Mouse (Mus musculus): ENCODE data around the gene Coro1b. TPM values are rescaled to one million over a fixed set of nuclear protein-coding genes. Genes with fewer than 3 reads are reported as not detected.

Gene Coro1b
- polyA plus RNA-seq (2015; fragmentation: Nextera tagmentation; extraction: Ambion mirVana): 176 and 182 TPM in 2 replicates

DNA sequence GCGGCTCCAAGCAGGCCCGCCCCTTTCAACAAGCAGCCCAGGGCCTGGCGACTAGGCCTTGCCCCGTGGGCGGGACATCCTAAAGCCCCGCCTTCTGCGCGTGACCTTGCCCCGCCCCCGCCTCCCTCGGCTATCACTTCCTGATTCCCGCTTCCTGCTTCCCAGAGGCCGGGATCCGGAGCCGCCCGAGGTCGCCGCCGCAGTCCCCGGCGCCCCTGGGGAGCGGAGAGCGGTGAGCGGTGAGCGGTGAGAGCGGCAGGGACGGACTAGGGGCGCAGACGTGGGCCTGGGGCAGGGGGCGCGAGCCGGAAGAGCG lies at the start of gene Coro1b:
Gene Coro1b (plus strand): TSS at position 129 of the 316 bp plus-strand sequence.
- Histone ChIP-seq H3K4me2 (ENCODE audit: low read depth, low read length) (peak within 1 kb of the TSS; percentile 86), H3K4me3 (replicated peaks; ENCODE audit: low read length) (peak within 1 kb of the TSS; percentile 87), H3K9ac (ENCODE audit: low read length) (peak within 1 kb of the TSS; percentile 96), H3K9me3 (replicated peaks; ENCODE audit: control insufficient read depth, low read length) (no peaks in the 10 kb centered on the region), H3K4me1 (ENCODE audit: control insufficient read depth, insufficient read depth, low read length) (peaks cover 15% of the 10 kb centered on the region), H3K27ac (ENCODE audit: low read length) (peak within 1 kb of the TSS; percentile 76), H3K36me3 (ENCODE audit: control insufficient read depth, insufficient read depth, low read length) (peaks cover 9% of the 10 kb centered on the region), H3K27me3 (ENCODE audit: control insufficient read depth, insufficient read depth, low read length) (no peaks in the 10 kb centered on the region)
- WGBS: under 1% methylated on average over 33 of the region's 33 CpGs
- ATAC-seq (ENCODE audit: insufficient read depth, low FRiP score): peak; percentile 96

DNA sequence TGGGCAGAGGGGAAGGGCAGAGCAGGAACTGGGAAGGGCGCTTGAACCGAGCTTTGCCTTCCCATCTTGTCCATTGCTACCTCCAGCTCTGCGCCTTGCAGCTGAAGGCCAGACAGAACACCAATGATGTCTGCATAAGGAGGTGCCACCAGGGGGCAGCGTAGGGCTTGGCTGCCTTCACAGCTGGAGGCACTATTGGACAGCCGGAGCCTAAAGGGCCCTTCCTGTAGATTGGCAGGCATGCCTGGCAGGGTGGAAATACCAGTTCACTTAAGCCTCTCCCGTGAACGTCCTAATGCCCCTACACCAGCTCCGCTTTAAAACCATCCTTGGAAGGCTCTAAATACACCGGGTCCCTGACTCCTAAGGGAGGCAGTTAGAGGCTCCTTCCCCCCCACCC lies 49.4 kb upstream of the Coro1b start:
- 0 out of 2 replicates have a peak, but pooled peaks cover 4% of the 10 kb centered on the region for H3K27me3 ChIP-seq (ENCODE audit: control insufficient read depth, insufficient read depth, low read length)
- peak overlapping the region; percentile 57 for H3K4me3 ChIP-seq (replicated peaks; ENCODE audit: low read length)
- peak overlapping the region; percentile 68 for H3K9ac ChIP-seq (ENCODE audit: low read length)
- no peaks in the 10 kb centered on the region for H3K36me3 ChIP-seq (ENCODE audit: control insufficient read depth, insufficient read depth, low read length)
- 15% methylated on average over 9 of the region's 9 CpGs for WGBS
- H3K9me3 ChIP-seq (replicated peaks; ENCODE audit: control insufficient read depth, low read length): no peaks in the 10 kb centered on the region
- peak; percentile 7; the same call in 1 of the 2 replicates for ATAC-seq (ENCODE audit: insufficient read depth, low FRiP score)
- H3K4me2 ChIP-seq (ENCODE audit: low read depth, low read length): peak overlapping the region; percentile 86
- peak overlapping the region; percentile 85 for H3K27ac ChIP-seq (ENCODE audit: low read length)
- peaks cover 41% of the 10 kb centered on the region for H3K4me1 ChIP-seq (ENCODE audit: control insufficient read depth, insufficient read depth, low read length)

DNA sequence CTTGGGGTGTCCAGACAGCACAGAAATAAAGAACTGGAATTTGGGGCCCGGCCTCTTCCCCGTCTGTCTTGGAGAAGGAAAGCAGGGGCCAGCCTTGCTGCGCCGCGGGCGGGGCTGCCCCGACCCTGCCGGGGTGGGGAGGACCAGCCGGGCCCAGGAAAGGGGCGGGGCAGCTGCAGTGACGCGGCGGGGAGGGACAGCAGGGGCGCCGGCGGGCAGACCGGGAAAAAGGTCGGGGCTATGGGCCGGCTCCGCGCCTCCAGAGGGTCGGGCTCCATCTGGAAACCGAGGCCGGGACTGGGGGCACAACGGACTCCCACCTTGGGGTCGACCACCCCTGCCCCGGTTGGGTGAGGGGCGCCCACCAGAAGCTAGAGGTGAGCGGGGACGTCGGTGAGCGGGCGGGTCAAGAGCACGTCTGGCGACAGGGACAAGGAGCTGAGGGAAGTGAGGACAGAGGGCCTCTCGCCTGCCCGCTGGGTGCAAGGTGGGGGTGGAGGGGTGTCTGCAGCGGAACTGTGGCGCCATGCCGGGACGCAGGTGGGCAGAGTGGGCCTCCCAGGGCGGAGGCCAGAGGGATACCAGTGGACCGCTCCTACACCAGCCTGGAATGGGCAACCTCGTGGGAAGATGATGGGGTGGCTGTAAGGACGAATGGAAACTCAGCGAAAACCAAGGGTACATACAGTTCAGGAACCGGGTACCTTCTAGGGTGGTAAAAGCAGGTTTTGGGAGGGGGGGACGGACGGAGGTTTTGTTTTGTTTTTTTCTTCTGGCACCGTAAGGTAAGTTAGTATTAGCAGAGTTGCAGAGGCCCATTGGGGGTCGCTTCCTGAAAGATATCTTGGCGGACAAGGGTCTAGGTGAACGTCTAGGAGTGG lies 48.3 kb upstream of the Coro1b start, which contains the start of gene Pitpnm1:
Gene Pitpnm1 (plus strand): TSS at position 162 of the 881 bp plus-strand sequence.
- Histone ChIP-seq H3K4me3 (replicated peaks; ENCODE audit: low read length) (peak within 1 kb of the TSS; percentile 57), H3K4me1 (ENCODE audit: control insufficient read depth, insufficient read depth, low read length) (peaks cover 41% of the 10 kb centered on the region), H3K27ac (ENCODE audit: low read length) (peak within 1 kb of the TSS; percentile 85), H3K4me2 (ENCODE audit: low read depth, low read length) (peak within 1 kb of the TSS; percentile 86), H3K9ac (ENCODE audit: low read length) (peak within 1 kb of the TSS; percentile 68), H3K27me3 (ENCODE audit: control insufficient read depth, insufficient read depth, low read length) (0 out of 2 replicates have a peak, but pooled peaks cover 4% of the 10 kb centered on the region), H3K36me3 (ENCODE audit: control insufficient read depth, insufficient read depth, low read length) (no peaks in the 10 kb centered on the region), H3K9me3 (replicated peaks; ENCODE audit: control insufficient read depth, low read length) (no peaks in the 10 kb centered on the region)
- peak; percentile 15; the same call in 1 of the 2 replicates for ATAC-seq (ENCODE audit: insufficient read depth, low FRiP score)
- WGBS: 1% methylated on average over 52 of the region's 53 CpGs

DNA sequence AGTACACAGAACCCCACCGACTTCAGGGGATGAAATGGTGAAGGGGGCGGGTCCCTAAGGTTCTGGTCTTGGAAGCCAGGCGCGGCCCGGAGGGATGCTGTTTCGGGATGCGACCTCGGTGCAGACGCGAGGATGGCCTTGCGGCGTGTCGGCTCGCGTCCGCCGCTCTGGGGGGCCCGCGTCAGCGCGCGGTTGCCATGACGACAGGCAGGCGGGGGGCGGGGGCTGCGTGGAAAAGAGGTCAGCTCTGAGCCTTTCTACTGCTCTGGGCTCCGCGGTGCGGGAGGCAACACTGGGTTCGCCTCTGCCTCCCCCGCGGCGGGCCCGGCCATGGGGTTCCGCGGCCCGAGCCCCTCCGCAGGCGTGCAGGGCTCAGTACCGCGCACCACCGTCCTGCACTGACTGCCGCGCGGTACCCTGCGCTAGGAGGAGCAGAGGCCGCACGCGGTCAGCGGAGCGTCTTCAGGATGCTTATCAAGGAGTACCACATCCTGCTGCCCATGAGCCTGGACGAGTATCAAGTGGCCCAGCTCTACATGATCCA lies 47.6 kb upstream of the Coro1b start:
- H3K9ac ChIP-seq (ENCODE audit: low read length): peak overlapping the region; percentile 68
- H3K9me3 ChIP-seq (replicated peaks; ENCODE audit: control insufficient read depth, low read length): no peaks in the 10 kb centered on the region
- no peak overlapping the region for H3K27ac ChIP-seq (ENCODE audit: low read length)
- no peaks in the 10 kb centered on the region for H3K36me3 ChIP-seq (ENCODE audit: control insufficient read depth, insufficient read depth, low read length)
- peak overlapping the region; percentile 57 for H3K4me3 ChIP-seq (replicated peaks; ENCODE audit: low read length)
- 3% methylated on average over 52 of the region's 52 CpGs for WGBS
- peaks cover 41% of the 10 kb centered on the region for H3K4me1 ChIP-seq (ENCODE audit: control insufficient read depth, insufficient read depth, low read length)
- peak overlapping the region; percentile 86 for H3K4me2 ChIP-seq (ENCODE audit: low read depth, low read length)
- 0 out of 2 replicates have a peak, but pooled peaks cover 4% of the 10 kb centered on the region for H3K27me3 ChIP-seq (ENCODE audit: control insufficient read depth, insufficient read depth, low read length)
- ATAC-seq (ENCODE audit: insufficient read depth, low FRiP score): no peak

DNA sequence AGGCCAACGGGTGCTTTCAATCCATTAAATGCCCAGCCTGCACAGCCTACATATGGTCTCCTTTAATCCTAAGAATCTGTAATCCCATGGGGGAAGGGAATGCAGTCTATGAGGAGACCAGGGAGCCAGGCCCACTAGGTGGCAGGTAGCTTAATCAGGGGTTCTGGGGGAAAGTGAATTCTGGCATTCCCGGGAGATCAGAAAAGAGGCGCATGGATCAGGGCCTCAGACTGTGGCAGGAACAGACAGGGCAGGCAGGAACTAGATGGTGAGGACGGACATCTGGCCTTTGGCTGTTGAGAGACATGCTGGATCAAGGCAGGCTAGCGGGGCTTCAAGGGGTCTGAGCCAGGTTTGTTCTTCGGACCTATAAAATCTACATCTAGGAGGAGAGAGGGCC lies 47.0 kb upstream of the Coro1b start:
- Histone ChIP-seq H3K27me3 (ENCODE audit: control insufficient read depth, insufficient read depth, low read length) (0 out of 2 replicates have a peak, but pooled peaks cover 4% of the 10 kb centered on the region), H3K9ac (ENCODE audit: low read length) (no peak overlapping the region), H3K4me2 (ENCODE audit: low read depth, low read length) (peak overlapping the region; percentile 86; the same call in 1 of the 2 replicates), H3K27ac (ENCODE audit: low read length) (no peak overlapping the region), H3K4me1 (ENCODE audit: control insufficient read depth, insufficient read depth, low read length) (peaks cover 38% of the 10 kb centered on the region), H3K36me3 (ENCODE audit: control insufficient read depth, insufficient read depth, low read length) (no peaks in the 10 kb centered on the region), H3K4me3 (replicated peaks; ENCODE audit: low read length) (no peak overlapping the region), H3K9me3 (replicated peaks; ENCODE audit: control insufficient read depth, low read length) (no peaks in the 10 kb centered on the region)
- ATAC-seq (ENCODE audit: insufficient read depth, low FRiP score): no peak
- WGBS: 83% methylated on average over 6 of the region's 6 CpGs

DNA sequence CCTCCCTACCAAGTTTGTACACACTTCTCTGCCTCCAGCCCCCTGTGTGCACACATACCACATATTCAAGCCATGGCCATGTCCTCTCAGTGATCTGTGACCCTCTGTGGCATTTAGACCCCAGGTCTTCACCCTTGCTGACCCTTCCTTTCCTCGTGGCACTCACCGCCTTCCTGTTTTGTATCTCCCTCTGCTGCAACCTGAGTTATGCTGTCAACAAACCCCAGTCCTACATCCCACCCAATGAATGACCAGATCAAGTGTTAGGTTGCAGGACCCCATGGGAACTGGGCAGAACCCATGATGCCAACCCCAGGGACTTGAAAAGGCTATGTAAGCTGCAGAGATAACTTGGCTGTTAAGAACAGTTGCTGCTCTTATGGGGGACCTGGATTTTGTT lies 46.4 kb upstream of the Coro1b start:
- 88% methylated on average over 2 of the region's 2 CpGs for WGBS
- H3K9me3 ChIP-seq (replicated peaks; ENCODE audit: control insufficient read depth, low read length): no peaks in the 10 kb centered on the region
- ATAC-seq (ENCODE audit: insufficient read depth, low FRiP score): no peak
- no peak overlapping the region for H3K27ac ChIP-seq (ENCODE audit: low read length)
- 0 out of 2 replicates have a peak, but pooled peaks cover 4% of the 10 kb centered on the region for H3K27me3 ChIP-seq (ENCODE audit: control insufficient read depth, insufficient read depth, low read length)
- H3K4me1 ChIP-seq (ENCODE audit: control insufficient read depth, insufficient read depth, low read length): peaks cover 36% of the 10 kb centered on the region
- H3K4me3 ChIP-seq (replicated peaks; ENCODE audit: low read length): no peak overlapping the region
- H3K9ac ChIP-seq (ENCODE audit: low read length): no peak overlapping the region
- no peak overlapping the region for H3K4me2 ChIP-seq (ENCODE audit: low read depth, low read length)
- H3K36me3 ChIP-seq (ENCODE audit: control insufficient read depth, insufficient read depth, low read length): no peaks in the 10 kb centered on the region

DNA sequence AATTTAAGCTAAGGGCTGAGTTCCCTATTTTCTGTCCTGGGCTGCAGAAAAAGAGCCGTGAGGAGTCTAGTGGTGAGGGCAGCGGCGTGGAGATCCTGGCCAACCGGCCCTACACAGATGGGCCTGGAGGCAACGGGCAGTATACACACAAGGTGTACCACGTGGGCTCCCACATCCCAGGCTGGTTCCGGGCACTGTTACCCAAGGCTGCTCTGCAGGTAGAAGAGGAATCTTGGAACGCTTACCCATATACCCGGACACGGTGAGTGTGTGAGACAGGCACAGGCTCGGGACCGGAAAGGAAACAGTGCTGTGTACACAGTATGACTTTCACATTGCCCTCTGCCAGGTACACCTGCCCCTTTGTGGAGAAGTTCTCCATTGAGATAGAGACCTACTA lies 45.8 kb upstream of the Coro1b start:
- Histone ChIP-seq H3K27me3 (ENCODE audit: control insufficient read depth, insufficient read depth, low read length) (0 out of 2 replicates have a peak, but pooled peaks cover 4% of the 10 kb centered on the region), H3K27ac (ENCODE audit: low read length) (no peak overlapping the region), H3K4me1 (ENCODE audit: control insufficient read depth, insufficient read depth, low read length) (peaks cover 33% of the 10 kb centered on the region), H3K9ac (ENCODE audit: low read length) (no peak overlapping the region), H3K36me3 (ENCODE audit: control insufficient read depth, insufficient read depth, low read length) (no peaks in the 10 kb centered on the region), H3K4me2 (ENCODE audit: low read depth, low read length) (no peak overlapping the region), H3K4me3 (replicated peaks; ENCODE audit: low read length) (no peak overlapping the region), H3K9me3 (replicated peaks; ENCODE audit: control insufficient read depth, low read length) (no peaks in the 10 kb centered on the region)
- 91% methylated on average over 12 of the region's 12 CpGs for WGBS
- ATAC-seq (ENCODE audit: insufficient read depth, low FRiP score): no peak

DNA sequence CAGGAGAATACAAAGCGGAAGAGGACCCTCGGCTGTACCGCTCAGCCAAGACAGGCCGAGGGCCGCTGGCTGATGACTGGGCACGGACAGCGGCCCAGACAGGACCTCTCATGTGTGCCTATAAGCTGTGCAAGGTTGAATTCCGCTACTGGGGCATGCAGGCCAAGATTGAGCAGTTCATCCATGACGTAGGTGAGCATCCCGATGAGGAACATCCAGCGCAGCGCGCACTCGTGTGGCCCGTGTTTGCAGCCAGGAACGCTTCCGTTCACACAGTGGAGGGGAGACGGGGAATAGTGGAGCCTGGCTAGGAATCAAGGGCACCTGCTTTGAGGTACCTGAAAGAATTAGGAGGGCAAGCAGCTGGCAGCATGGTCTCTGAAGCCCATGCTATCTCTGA lies 45.1 kb upstream of the Coro1b start:
- Histone ChIP-seq H3K36me3 (ENCODE audit: control insufficient read depth, insufficient read depth, low read length) (no peaks in the 10 kb centered on the region), H3K27me3 (ENCODE audit: control insufficient read depth, insufficient read depth, low read length) (0 out of 2 replicates have a peak, but pooled peaks cover 4% of the 10 kb centered on the region), H3K4me3 (replicated peaks; ENCODE audit: low read length) (no peak overlapping the region), H3K9ac (ENCODE audit: low read length) (no peak overlapping the region), H3K4me1 (ENCODE audit: control insufficient read depth, insufficient read depth, low read length) (peaks cover 28% of the 10 kb centered on the region), H3K27ac (ENCODE audit: low read length) (no peak overlapping the region), H3K9me3 (replicated peaks; ENCODE audit: control insufficient read depth, low read length) (no peaks in the 10 kb centered on the region), H3K4me2 (ENCODE audit: low read depth, low read length) (no peak overlapping the region)
- ATAC-seq (ENCODE audit: insufficient read depth, low FRiP score): no peak
- 94% methylated on average over 18 of the region's 18 CpGs for WGBS

DNA sequence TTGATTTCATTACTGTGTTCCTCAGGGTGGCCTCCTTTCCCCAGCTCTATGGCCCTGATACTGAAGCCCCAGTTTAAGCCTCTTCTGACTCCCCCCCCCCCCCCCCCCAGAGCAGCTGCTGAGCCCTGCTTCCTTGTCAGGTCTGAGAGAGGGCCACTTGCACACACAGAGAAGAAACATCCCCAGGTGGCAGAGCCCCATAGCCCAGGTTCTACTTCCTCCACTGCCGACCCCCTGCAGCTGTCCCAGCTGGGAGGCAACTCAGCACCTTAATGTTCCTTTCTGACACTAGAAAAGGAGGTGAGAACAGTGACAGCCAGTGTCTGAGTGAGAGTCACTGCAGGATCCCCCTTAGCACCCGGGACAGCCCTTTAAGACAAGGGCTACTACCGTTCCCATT lies 44.6 kb upstream of the Coro1b start:
- ATAC-seq (ENCODE audit: insufficient read depth, low FRiP score): no peak
- no peaks in the 10 kb centered on the region for H3K36me3 ChIP-seq (ENCODE audit: control insufficient read depth, insufficient read depth, low read length)
- peaks cover 23% of the 10 kb centered on the region for H3K4me1 ChIP-seq (ENCODE audit: control insufficient read depth, insufficient read depth, low read length)
- 61% methylated on average over 3 of the region's 3 CpGs for WGBS
- H3K27ac ChIP-seq (ENCODE audit: low read length): no peak overlapping the region
- 0 out of 2 replicates have a peak, but pooled peaks cover 4% of the 10 kb centered on the region for H3K27me3 ChIP-seq (ENCODE audit: control insufficient read depth, insufficient read depth, low read length)
- no peak overlapping the region for H3K4me3 ChIP-seq (replicated peaks; ENCODE audit: low read length)
- H3K9me3 ChIP-seq (replicated peaks; ENCODE audit: control insufficient read depth, low read length): no peaks in the 10 kb centered on the region
- no peak overlapping the region for H3K4me2 ChIP-seq (ENCODE audit: low read depth, low read length)
- no peak overlapping the region for H3K9ac ChIP-seq (ENCODE audit: low read length)
